Mouse (Mus musculus) CD4-positive helper T cell, adult 2 months (primary cell): ENCODE data around the gene Gpr82.

Experiments used
- DNase-seq: peaks from one replicate; pipeline ENCODE4 v3.0.0-alpha.2; 2012; ENCODE audit warnings: low read depth, missing footprints, low spot score

Gpr82 gene

DNA sequence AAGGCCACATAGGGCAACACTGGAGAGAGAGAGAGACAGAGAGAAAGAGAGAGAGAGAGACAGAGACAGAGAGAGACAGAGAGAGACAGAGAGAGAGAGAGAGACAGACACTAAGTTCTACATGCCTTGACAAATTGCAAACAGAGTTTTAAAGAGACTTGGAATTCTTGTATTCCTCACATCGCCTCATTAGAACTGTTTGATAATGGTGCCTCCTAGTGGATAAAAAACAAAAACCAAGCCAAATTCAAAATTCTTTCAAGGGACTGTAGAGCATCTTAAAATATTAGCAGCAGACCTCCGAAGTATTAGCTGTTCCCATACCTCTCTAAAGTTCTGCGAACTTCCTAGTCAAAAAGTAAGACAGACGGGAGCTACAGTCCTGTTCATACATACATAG lies 30.7 kb downstream of the Gpr82 start:
- no peak for DNase-seq

DNA sequence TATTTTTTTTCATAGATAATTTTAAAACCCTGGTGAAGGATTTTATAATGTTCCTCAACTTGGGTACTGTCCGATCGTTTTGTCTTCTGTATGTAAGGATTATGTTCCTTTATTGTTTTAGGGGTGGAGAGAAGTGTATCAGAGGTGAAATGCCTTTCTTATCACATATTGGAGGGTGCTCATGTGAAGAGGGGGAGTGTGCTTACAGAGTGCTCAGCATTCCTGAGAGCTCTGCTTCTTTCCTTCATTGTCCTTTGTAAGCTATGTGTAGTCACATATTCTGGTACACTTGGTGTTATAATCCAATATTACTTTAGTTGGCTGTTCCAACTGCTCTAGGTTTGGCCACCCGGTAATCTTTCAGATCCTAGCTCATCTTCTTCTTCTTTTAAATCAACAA lies 39.5 kb downstream of the Gpr82 start:
- DNase-seq = no peak

DNA sequence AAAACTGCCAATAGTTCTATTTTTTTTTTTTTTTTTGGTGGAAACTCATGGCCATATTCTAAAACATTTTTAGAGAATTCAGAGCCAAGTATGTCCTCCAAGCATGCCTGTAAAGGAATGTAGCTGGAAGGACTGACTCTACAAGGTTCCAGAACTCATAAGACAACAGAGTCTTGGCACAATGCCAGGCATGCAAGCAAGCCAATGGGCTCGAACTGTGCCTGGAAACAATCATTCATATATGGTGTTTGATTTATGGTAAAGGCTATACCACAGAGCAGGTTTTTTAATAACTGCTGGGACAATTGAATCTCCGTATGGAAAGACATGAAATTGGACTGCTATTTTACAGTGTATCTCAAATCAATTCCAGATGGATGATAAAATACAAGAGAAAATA lies 43.9 kb downstream of the Gpr82 start:
- DNase-seq = no peak

DNA sequence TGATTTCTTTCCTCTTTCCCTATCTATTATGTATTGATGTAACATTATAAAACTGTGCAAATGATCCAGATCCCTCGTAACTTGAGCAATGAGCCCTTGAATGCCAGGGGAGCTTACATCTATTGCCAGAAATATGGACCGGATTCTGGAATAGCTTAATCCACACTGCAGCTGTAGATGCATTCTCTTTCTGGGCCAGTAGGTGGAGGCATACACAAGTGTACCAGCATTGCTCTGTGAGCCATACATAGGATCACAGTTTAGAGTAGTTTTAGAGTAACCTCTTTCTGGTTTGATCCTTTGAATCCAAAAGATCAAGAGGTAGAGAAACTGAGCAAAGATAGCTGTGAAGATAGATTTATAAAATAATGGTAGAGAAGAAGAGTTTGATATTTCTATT lies 49.0 kb downstream of the Gpr82 start:
- DNase-seq = peak; percentile 8
